Mouse (Mus musculus) CH12.LX (cell line): ENCODE measurements around the gene Tctn1. TPM values are rescaled to one million over a fixed set of nuclear protein-coding genes. Genes with fewer than 3 reads are reported as not detected.

ENCODE experiments used
- MXI1 ChIP-seq: IDR thresholded peaks from 2 replicates; pipeline ENCODE4 v1.6.1; 2011; ENCODE audit warnings: mild to moderate bottlenecking, low read depth, low read length, improper control_type of control experiment
- UBTF ChIP-seq: IDR thresholded peaks from 2 replicates; pipeline ENCODE4 v1.6.1; 2012; ENCODE audit warnings: low read depth, mild to moderate bottlenecking, inconsistent platforms, low read length, improper control_type of control experiment, moderate library complexity
- USF2 ChIP-seq: conservative IDR thresholded peaks from 2 replicates; pipeline ENCODE4 v1.6.1; 2011; ENCODE audit warnings: low read depth, low read length, improper control_type of control experiment
- polyA plus RNA-seq: library from polyadenylated mRNA; unstranded; fragments of >175 nt; gene quantifications from 2 replicates; pipeline ENCODE4 v1.2.1, GENCODE M21; 2012; ENCODE audit warnings: low read depth; ENCODE audit not compliant: insufficient read length
- total RNA-seq, 2 experiments: library from RNA; depleted of rRNA; stranded (reverse); fragments of 300-350 nt in 1 of 2; fragments of >200 nt in 1 of 2; gene quantifications; 2 replicates each; pipeline ENCODE4 v1.2.3; 2012 to 2014

Gene Tctn1
- total and polyA plus RNA-seq, 3 experiments: 2.9 to 8.8 (median 3.7) TPM

DNA sequence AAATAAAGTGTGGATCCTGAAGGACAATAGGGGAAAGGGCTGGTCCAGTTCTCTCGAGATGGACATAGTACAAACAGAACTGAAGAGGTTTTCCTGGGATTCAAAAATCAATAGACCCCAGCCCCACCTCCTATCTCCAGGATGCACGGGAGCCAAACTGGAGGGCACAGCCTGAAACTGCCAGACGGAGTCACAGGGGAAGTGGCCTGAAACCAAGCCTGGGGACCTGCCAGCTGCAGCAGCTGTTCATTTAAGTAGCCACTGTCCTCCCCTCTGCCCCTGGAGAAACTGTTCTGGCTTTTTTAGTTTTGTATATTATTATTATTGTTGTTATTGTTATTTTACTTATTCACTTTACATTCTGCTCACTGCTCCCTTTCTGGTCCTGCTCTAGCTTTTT lies 75.1 kb downstream of the Tctn1 start (continued):
- TF ChIP-seq MXI1: no peak
- no peak for TF ChIP-seq USF2
- no peak for TF ChIP-seq UBTF

Other genes with a start within 250 kb of the Tctn1 start
- 0.17 TPM in 1 of 2 replicates, not detected in the other for gene Cux2, start 214.4 kb downstream of the Tctn1 start, total RNA-seq (2012; rRNA removed)
- not detected in 2 replicates for gene Cux2, start 214.4 kb downstream of the Tctn1 start, total RNA-seq (2014; rRNA removed)
- gene Cux2, start 214.4 kb downstream of the Tctn1 start, polyA plus RNA-seq: not detected in 2 replicates
- gene Myl2, start 163.5 kb downstream of the Tctn1 start, total RNA-seq (2012; rRNA removed): not detected in 2 replicates
- gene Myl2, start 163.5 kb downstream of the Tctn1 start, total RNA-seq (2014; rRNA removed): not detected in 2 replicates
- not detected in 2 replicates for gene Myl2, start 163.5 kb downstream of the Tctn1 start, polyA plus RNA-seq
- 0.47 and 0.59 TPM in 2 replicates for gene Ccdc63, start 123.6 kb downstream of the Tctn1 start, total RNA-seq (2012; rRNA removed)
- 0.39 TPM in 1 of 2 replicates, not detected in the other for gene Ccdc63, start 123.6 kb downstream of the Tctn1 start, total RNA-seq (2014; rRNA removed)
- gene Ccdc63, start 123.6 kb downstream of the Tctn1 start, polyA plus RNA-seq: 0.70 and 0.94 TPM in 2 replicates
- gene Ppp1cc, start 106.2 kb downstream of the Tctn1 start, total RNA-seq (2012; rRNA removed): 191 and 234 TPM in 2 replicates
- gene Ppp1cc, start 106.2 kb downstream of the Tctn1 start, total RNA-seq (2014; rRNA removed): 401 and 406 TPM in 2 replicates
- 358 and 375 TPM in 2 replicates for gene Ppp1cc, start 106.2 kb downstream of the Tctn1 start, polyA plus RNA-seq
- gene Hvcn1, start 57.7 kb downstream of the Tctn1 start, total RNA-seq (2012; rRNA removed): 156 and 167 TPM in 2 replicates
- 132 and 143 TPM in 2 replicates for gene Hvcn1, start 57.7 kb downstream of the Tctn1 start, total RNA-seq (2014; rRNA removed)
- gene Hvcn1, start 57.7 kb downstream of the Tctn1 start, polyA plus RNA-seq: 145 and 159 TPM in 2 replicates
- 17.1 and 19.9 TPM in 2 replicates for gene Pptc7, start 19.9 kb upstream of the Tctn1 start, total RNA-seq (2012; rRNA removed)
- gene Pptc7, start 19.9 kb upstream of the Tctn1 start, total RNA-seq (2014; rRNA removed): 25.6 and 25.9 TPM in 2 replicates
- gene Pptc7, start 19.9 kb upstream of the Tctn1 start, polyA plus RNA-seq: 22.2 and 23.6 TPM in 2 replicates
- gene Rad9b, start 89.8 kb upstream of the Tctn1 start, total RNA-seq (2012; rRNA removed): 6.5 and 9.0 TPM in 2 replicates
- 10.3 and 11.3 TPM in 2 replicates for gene Rad9b, start 89.8 kb upstream of the Tctn1 start, total RNA-seq (2014; rRNA removed)
- 10.4 TPM in 2 replicates for gene Rad9b, start 89.8 kb upstream of the Tctn1 start, polyA plus RNA-seq
- 82.2 and 94.9 TPM in 2 replicates for gene Vps29, start 89.9 kb upstream of the Tctn1 start, total RNA-seq (2012; rRNA removed)
- gene Vps29, start 89.9 kb upstream of the Tctn1 start, total RNA-seq (2014; rRNA removed): 145 and 153 TPM in 2 replicates
- 94.4 and 95.0 TPM in 2 replicates for gene Vps29, start 89.9 kb upstream of the Tctn1 start, polyA plus RNA-seq
- gene Gpn3, start 107.4 kb upstream of the Tctn1 start, total RNA-seq (2012; rRNA removed): 61.4 and 66.8 TPM in 2 replicates
- 96.1 and 97.1 TPM in 2 replicates for gene Gpn3, start 107.4 kb upstream of the Tctn1 start, total RNA-seq (2014; rRNA removed)
- gene Gpn3, start 107.4 kb upstream of the Tctn1 start, polyA plus RNA-seq: 65.9 and 74.6 TPM in 2 replicates
- 37.2 and 38.2 TPM in 2 replicates for gene Fam216a, start 107.9 kb upstream of the Tctn1 start, total RNA-seq (2012; rRNA removed)
- gene Fam216a, start 107.9 kb upstream of the Tctn1 start, total RNA-seq (2014; rRNA removed): 50.2 and 55.8 TPM in 2 replicates
- 41.4 and 41.5 TPM in 2 replicates for gene Fam216a, start 107.9 kb upstream of the Tctn1 start, polyA plus RNA-seq
- gene Arpc3, start 127.4 kb upstream of the Tctn1 start, total RNA-seq (2012; rRNA removed): 297 and 315 TPM in 2 replicates
- gene Arpc3, start 127.4 kb upstream of the Tctn1 start, total RNA-seq (2014; rRNA removed): 425 and 543 TPM in 2 replicates
- 256 TPM in 2 replicates for gene Arpc3, start 127.4 kb upstream of the Tctn1 start, polyA plus RNA-seq
- gene Anapc7, start 157.2 kb upstream of the Tctn1 start, total RNA-seq (2012; rRNA removed): 36.6 and 39.4 TPM in 2 replicates
- 21.3 and 21.9 TPM in 2 replicates for gene Anapc7, start 157.2 kb upstream of the Tctn1 start, total RNA-seq (2014; rRNA removed)
- gene Anapc7, start 157.2 kb upstream of the Tctn1 start, polyA plus RNA-seq: 43.3 and 45.4 TPM in 2 replicates
- gene Atp2a2, start 237.8 kb upstream of the Tctn1 start, total RNA-seq (2012; rRNA removed): 80.9 and 123 TPM in 2 replicates
- 59.5 and 61.6 TPM in 2 replicates for gene Atp2a2, start 237.8 kb upstream of the Tctn1 start, total RNA-seq (2014; rRNA removed)
- gene Atp2a2, start 237.8 kb upstream of the Tctn1 start, polyA plus RNA-seq: 158 and 159 TPM in 2 replicates